Mouse (Mus musculus) embryonic facial prominence, embryonic 10.5 days (tissue): ENCODE data around the gene Osbp2. TPM values are rescaled to one million over a fixed set of nuclear protein-coding genes. Genes with fewer than 3 reads are reported as not detected.

Experiments
- DNase-seq: peaks from one replicate; pipeline ENCODE4 v3.0.0-alpha.2; 2017; ENCODE audit warnings: low spot score
- H3K27ac ChIP-seq: fragments of 300-500 bp; sonication (generic); replicated peaks from 2 replicates; pipeline ENCODE4 v1.5.1; 2016; ENCODE audit warnings: mild to moderate bottlenecking
- H3K27me3 ChIP-seq: fragments of 300-500 bp; sonication (generic); replicated peaks from 2 replicates; pipeline ENCODE4 v1.6.1; 2016; ENCODE audit warnings: low read depth, mild to moderate bottlenecking; ENCODE audit not compliant: poor library complexity, severe bottlenecking
- H3K36me3 ChIP-seq: fragments of 300-500 bp; sonication (generic); replicated peaks from 2 replicates; pipeline ENCODE4 v1.6.1; 2016; ENCODE audit warnings: mild to moderate bottlenecking, moderate library complexity
- H3K4me1 ChIP-seq: fragments of 300-500 bp; sonication (generic); 2 replicates; pipeline ENCODE4 v1.6.1; 2016
- H3K4me3 ChIP-seq: fragments of 300-500 bp; sonication (generic); 2 replicates; pipeline ENCODE4 v1.5.1; 2016; ENCODE audit warnings: mild to moderate bottlenecking, moderate library complexity
- H3K9me3 ChIP-seq: fragments of 300-500 bp; sonication (generic); 2 replicates; pipeline ENCODE4 v1.6.1; 2016; ENCODE audit warnings: mild to moderate bottlenecking
- WGBS: fragments of 180-500 bp; shearing (Covaris S2); methylation state at CpG from one replicate; pipeline ENCODE4 v1.1.7; 2016; 5-methylcytosine and 5-hydroxymethylcytosine counted together
- polyA plus RNA-seq: library from polyadenylated mRNA; unstranded; fragments of >200 nt; fragmentation: Nextera tagmentation; extraction: Ambion mirVana; gene quantifications from 2 replicates; pipeline ENCODE4 v1.2.1, GENCODE M21; 2016

Gene Osbp2
- polyA plus RNA-seq, 1 experiment from 2014 or later = 1.2 TPM

DNA sequence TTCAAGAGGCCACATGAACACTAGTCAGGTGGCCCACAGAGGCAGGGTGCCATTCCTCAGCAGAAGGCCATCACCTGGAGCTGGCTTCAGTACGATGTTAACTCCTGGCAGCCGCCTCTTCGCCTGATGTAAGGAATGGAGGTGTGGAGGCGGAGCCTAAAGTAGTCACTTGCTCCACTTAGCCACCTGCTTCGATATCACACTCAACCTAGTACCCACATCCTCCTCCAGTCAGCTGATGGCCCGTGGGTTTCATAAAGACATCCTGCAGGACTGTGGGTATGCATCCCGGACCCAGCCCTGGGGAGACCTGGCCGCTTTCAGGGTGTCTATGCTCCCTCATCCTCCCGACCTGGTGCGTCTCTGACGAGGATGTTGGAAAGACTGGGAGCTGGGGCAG, 128.0 kb downstream of the Osbp2 start:
- Histone ChIP-seq H3K27ac (no peak overlapping the region), H3K27me3 (no peaks in the 10 kb centered on the region), H3K4me3 (no peak overlapping the region), H3K4me1 (no peaks in the 10 kb centered on the region), H3K9me3 (no peaks in the 10 kb centered on the region), H3K36me3 (no peaks in the 10 kb centered on the region)
- DNase-seq = no peak
- WGBS = 77% methylated on average over 11 of the region's 11 CpGs

DNA sequence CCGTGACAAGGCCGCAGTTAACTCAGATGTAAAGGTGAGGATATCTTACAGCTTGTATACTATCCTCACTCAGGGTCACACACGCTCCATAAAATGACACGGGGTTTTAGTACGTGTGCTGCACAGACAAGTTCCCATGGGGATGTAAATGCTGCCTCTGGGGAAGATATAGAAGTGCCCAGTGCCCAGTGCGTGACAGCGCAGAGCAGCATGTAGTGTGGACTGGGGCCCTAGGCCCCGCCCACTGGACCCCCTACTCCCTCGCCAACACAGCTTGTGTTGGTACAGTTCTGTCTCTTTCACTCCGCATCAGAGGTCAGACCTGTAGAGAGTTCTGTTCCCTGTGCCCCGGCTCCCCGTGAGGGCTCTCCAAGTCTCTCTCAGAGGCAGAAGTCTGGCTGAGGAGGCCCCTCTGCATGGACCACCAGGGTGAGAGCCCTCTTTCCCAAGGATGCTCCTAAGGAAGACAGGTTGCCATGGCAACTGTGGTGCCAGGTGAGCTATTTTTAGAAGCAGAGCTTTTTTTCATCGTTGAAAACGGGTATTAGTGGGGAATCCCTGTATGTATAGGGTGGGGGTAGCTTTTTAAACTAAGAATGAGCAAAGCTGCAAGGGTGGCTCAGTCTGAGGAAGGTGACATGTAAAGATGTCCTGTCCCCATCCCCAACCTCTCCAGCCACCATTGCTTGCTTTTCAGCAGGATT, 129.6 kb downstream of the Osbp2 start:
- 79% methylated on average over 14 of the region's 14 CpGs for WGBS
- H3K4me1 ChIP-seq = no peaks in the 10 kb centered on the region
- H3K36me3 ChIP-seq = no peaks in the 10 kb centered on the region
- H3K4me3 ChIP-seq = no peak overlapping the region
- DNase-seq = no peak
- H3K9me3 ChIP-seq = no peaks in the 10 kb centered on the region
- H3K27ac ChIP-seq = no peak overlapping the region
- no peaks in the 10 kb centered on the region for H3K27me3 ChIP-seq

DNA sequence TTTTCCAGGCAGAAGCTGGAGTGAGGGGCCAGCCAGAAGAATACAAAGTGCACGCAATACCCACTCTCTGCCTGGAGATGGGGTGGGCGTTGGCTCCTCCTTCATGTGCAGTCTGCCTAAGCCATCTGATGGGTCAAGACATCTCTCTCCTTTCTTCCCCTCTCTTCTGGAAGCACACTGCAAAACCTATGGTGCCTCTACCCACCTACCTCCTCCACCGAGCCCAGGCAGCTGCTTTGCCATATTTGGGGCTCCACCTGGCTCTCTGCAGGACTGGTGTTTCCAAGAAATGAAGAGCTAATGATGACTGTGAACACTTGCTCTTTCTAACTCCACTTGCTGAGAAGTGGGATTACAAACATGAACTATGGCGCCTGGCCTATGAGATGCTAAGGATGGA, 132.2 kb downstream of the Osbp2 start:
- Histone ChIP-seq H3K27me3 (no peaks in the 10 kb centered on the region), H3K4me3 (no peak overlapping the region), H3K4me1 (no peaks in the 10 kb centered on the region), H3K9me3 (no peaks in the 10 kb centered on the region), H3K27ac (no peak overlapping the region), H3K36me3 (no peaks in the 10 kb centered on the region)
- WGBS = 85% methylated on average over 4 of the region's 4 CpGs
- no peak for DNase-seq

DNA sequence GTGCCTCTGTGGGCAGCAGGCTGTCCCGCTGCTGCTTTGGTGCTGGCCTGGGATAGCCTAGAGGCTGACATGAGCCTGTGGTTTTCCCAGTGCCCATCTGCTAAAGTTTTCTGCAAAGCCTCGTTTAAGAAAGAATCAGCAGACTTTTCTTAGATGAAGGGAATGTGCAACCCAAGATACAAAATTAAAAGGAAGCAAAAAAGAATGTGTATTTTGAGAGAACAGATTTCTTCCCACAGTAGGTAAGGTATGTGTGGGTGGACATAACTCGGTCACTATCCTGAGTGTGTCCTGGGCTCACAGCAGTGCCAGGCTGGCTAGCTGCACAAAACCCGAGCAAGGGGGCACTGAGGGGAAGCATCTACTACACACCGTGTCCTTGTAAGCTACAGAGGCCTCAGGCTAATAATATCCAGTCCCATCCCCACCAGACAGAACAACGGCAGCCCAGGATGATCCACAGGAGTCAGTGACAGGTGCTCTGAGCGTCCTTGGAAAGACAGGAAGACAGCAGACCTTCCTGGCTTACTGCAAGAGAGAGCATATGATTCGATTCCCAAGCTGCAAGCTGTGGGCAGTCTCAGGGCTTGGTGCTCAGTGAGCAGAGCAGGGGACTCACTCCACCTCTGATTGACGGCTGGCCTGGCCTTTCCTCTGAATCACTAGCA, 136.1 kb downstream of the Osbp2 start:
- no peak for DNase-seq
- Histone ChIP-seq H3K4me1 (peaks cover 6% of the 10 kb centered on the region; the same call in 1 of the 2 replicates), H3K36me3 (no peaks in the 10 kb centered on the region), H3K9me3 (no peaks in the 10 kb centered on the region), H3K27me3 (no peaks in the 10 kb centered on the region), H3K27ac (no peak overlapping the region), H3K4me3 (no peak overlapping the region)
- 69% methylated on average over 9 of the region's 9 CpGs for WGBS

- Histone ChIP-seq H3K4me3 (no peak overlapping the region), H3K36me3 (no peaks in the 10 kb centered on the region), H3K27me3 (no peaks in the 10 kb centered on the region), H3K27ac (no peak overlapping the region), H3K9me3 (no peaks in the 10 kb centered on the region), H3K4me1 (peaks cover 12% of the 10 kb centered on the region)
- DNase-seq = no peak
- WGBS = 63% methylated on average over 10 of the region's 10 CpGs
Observed at GRCm38 (mm10) chr11:3725331-3726054, 138.2 kb downstream of the Osbp2 start.

- H3K4me3 ChIP-seq = no peak overlapping the region
- 74% methylated on average over 5 of the region's 5 CpGs for WGBS
- no peak for DNase-seq
- H3K4me1 ChIP-seq = peaks cover 12% of the 10 kb centered on the region
- no peaks in the 10 kb centered on the region for H3K9me3 ChIP-seq
- no peaks in the 10 kb centered on the region for H3K36me3 ChIP-seq
- H3K27me3 ChIP-seq = no peaks in the 10 kb centered on the region
- no peak overlapping the region for H3K27ac ChIP-seq
Observed at GRCm38 (mm10) chr11:3724726-3725125, 139.0 kb downstream of the Osbp2 start.

DNA sequence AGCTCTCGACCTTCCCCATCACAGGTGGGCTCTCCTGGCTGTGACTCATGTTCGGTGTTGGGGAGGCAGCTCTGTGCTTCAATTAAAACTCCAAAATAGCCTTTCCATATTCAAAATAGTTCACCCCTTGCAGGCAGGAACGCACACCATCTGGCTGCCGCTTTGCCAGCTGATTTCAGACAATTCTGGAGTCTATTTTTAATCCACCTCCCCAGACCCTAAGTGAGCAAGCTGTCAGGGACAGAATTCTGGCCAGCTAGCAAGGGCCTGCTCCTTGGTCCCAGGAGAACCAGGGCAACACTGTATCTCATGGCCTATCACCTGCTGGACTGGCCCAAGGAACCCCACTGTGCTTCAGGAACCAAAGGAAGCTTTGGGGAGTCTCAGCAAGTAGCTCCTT, 139.8 kb downstream of the Osbp2 start:
- H3K36me3 ChIP-seq = no peaks in the 10 kb centered on the region
- H3K27me3 ChIP-seq = no peaks in the 10 kb centered on the region
- H3K4me3 ChIP-seq = no peak overlapping the region
- H3K9me3 ChIP-seq = no peaks in the 10 kb centered on the region
- H3K27ac ChIP-seq = no peak overlapping the region
- H3K4me1 ChIP-seq = peaks cover 12% of the 10 kb centered on the region
- WGBS = 72% methylated on average over 4 of the region's 4 CpGs
- DNase-seq = no peak

GRCm38 (mm10) chr11:3722861-3723260, 140.8 kb downstream of the Osbp2 start:
- WGBS = 57% methylated on average over 3 of the region's 3 CpGs
- no peaks in the 10 kb centered on the region for H3K36me3 ChIP-seq
- H3K27ac ChIP-seq = no peak overlapping the region
- H3K9me3 ChIP-seq = no peaks in the 10 kb centered on the region
- H3K4me1 ChIP-seq = peaks cover 12% of the 10 kb centered on the region
- H3K4me3 ChIP-seq = no peak overlapping the region
- H3K27me3 ChIP-seq = no peaks in the 10 kb centered on the region
- DNase-seq = no peak

GRCm38 (mm10) chr11:3722036-3722435, 141.7 kb downstream of the Osbp2 start:
- WGBS = 48% methylated on average over 3 of the region's 3 CpGs
- Histone ChIP-seq H3K36me3 (no peaks in the 10 kb centered on the region), H3K9me3 (no peaks in the 10 kb centered on the region), H3K27ac (no peak overlapping the region; the same call in 1 of the 2 replicates), H3K4me3 (no peak overlapping the region), H3K4me1 (peaks cover 12% of the 10 kb centered on the region), H3K27me3 (no peaks in the 10 kb centered on the region)
- DNase-seq = no peak

GRCm38 (mm10) chr11:3716662-3717061, 147.0 kb downstream of the Osbp2 start:
- Histone ChIP-seq H3K4me1 (no peaks in the 10 kb centered on the region), H3K27ac (no peak overlapping the region), H3K27me3 (no peaks in the 10 kb centered on the region), H3K4me3 (no peak overlapping the region), H3K9me3 (no peaks in the 10 kb centered on the region), H3K36me3 (no peaks in the 10 kb centered on the region)
- WGBS = 91% methylated on average over 6 of the region's 6 CpGs
- no peak for DNase-seq

DNA sequence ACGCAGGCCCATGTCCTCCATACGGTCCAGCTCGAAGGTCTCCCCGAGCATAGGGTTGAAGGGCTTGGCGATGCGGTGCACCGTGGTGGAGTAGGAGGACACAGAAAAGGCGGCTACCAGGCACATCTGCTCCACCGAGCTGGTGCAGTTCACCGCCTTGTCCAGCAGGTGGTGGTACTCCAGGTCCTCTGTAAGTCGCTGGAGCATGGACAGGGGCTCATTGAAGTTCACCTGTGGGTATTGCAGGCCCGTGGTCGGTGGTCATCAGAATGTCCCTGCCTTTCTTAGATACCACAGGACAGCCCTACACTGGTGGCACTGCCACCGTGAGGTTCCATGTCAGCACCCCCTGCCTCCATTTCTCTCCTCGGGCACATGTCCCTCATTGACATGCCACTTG, 149.2 kb downstream of the Osbp2 start:
- DNase-seq = peak; percentile 72
- 44% methylated on average over 15 of the region's 15 CpGs for WGBS
- Histone ChIP-seq H3K36me3 (no peaks in the 10 kb centered on the region), H3K27ac (no peak overlapping the region), H3K9me3 (no peaks in the 10 kb centered on the region), H3K4me1 (no peaks in the 10 kb centered on the region), H3K27me3 (no peaks in the 10 kb centered on the region), H3K4me3 (no peak overlapping the region)

DNA sequence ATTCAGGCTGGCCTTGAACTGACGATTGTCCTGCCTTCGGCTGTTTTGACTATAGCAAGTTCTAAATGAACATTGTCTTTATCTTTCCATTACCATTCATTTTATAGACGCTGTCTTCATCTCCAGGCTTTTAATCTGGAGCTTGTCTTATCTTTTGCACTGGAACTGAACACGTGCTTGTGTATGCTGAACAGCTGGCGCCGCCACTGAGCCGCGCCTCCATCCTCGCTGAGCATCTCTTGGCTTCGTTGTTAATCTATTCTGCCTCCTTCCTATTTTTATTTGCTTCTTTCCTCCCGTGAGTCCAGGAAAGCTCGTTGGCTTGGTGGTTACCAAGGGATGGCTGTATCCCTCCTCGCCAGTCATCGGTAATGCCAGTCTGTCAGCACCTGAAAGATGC, 153.5 kb downstream of the Osbp2 start:
- WGBS = 84% methylated on average over 14 of the region's 14 CpGs
- no peak overlapping the region for H3K4me3 ChIP-seq

DNA sequence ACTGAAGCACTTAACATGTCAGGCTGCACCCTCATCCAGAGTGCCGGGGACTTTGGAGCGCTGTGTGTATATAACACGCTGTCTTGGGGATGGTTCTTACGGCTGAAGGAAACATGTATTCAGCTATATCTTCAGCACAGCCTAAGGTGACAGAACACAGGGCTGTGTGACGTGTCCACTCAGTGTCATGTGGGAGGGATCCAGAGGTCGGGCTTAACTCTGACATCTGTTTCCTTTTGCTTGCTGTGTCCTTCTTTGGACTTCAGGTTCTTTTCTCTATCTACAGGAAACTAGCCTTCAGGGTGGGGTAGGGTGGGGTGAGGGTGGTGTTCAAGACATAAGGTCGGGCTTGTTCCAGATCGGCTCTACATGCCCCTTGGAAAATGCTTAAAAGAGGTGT, 156.6 kb downstream of the Osbp2 start:
- Histone ChIP-seq H3K4me1 (peaks cover 11% of the 10 kb centered on the region), H3K27me3 (peaks cover 12% of the 10 kb centered on the region), H3K4me3 (no peak overlapping the region), H3K27ac (no peak overlapping the region), H3K9me3 (no peaks in the 10 kb centered on the region), H3K36me3 (no peaks in the 10 kb centered on the region)
- 77% methylated on average over 8 of the region's 8 CpGs for WGBS
- no peak for DNase-seq

More for the DNA sequence above, 153.5 kb downstream of the Osbp2 start:
- Histone ChIP-seq H3K27ac (no peak overlapping the region), H3K27me3 (peaks cover 6% of the 10 kb centered on the region), H3K36me3 (no peaks in the 10 kb centered on the region), H3K9me3 (no peaks in the 10 kb centered on the region), H3K4me1 (peaks cover 5% of the 10 kb centered on the region)
- no peak for DNase-seq
